Mouse (Mus musculus) liver, embryonic 12.5 days (tissue): Measurements from ENCODE around the gene Aftph. TPM values are rescaled to one million over a fixed set of nuclear protein-coding genes. Genes with fewer than 3 reads are reported as not detected.
"Not testable (repeated sequence)": the region's sequence is repeated elsewhere in the genome, so short reads cannot be mapped to it uniquely, and the experiment has no call there.

Experiments
- ATAC-seq: fragments of 200-750 bp; cut with Nextera tagmentation; 2 replicates; pipeline ENCODE4 v1.8.0; 2017; ENCODE audit warnings: moderate number of reproducible peaks, mild to moderate bottlenecking, moderate library complexity
- H3K27ac ChIP-seq: fragments of 300-500 bp; sonication (generic); 2 replicates; pipeline ENCODE4 v1.5.1; 2016; ENCODE audit warnings: mild to moderate bottlenecking
- H3K27me3 ChIP-seq: fragments of 300-500 bp; sonication (generic); replicated peaks from 2 replicates; pipeline ENCODE4 v1.6.1; 2016; ENCODE audit warnings: mild to moderate bottlenecking, moderate library complexity
- H3K36me3 ChIP-seq: fragments of 300-500 bp; sonication (generic); 2 replicates; pipeline ENCODE4 v1.6.1; 2016; ENCODE audit warnings: mild to moderate bottlenecking, moderate library complexity
- H3K4me1 ChIP-seq: fragments of 300-500 bp; sonication (generic); 2 replicates; pipeline ENCODE4 v1.6.1; 2016
- H3K4me2 ChIP-seq: fragments of 300-500 bp; sonication (generic); 2 replicates; pipeline ENCODE4 v1.6.1; 2016; ENCODE audit warnings: mild to moderate bottlenecking, moderate library complexity
- H3K4me3 ChIP-seq: fragments of 300-500 bp; sonication (generic); 2 replicates; pipeline ENCODE4 v1.5.1; 2016; ENCODE audit warnings: mild to moderate bottlenecking, moderate library complexity
- H3K9ac ChIP-seq: fragments of 300-500 bp; sonication (generic); 2 replicates; pipeline ENCODE4 v1.6.1; 2016; ENCODE audit warnings: mild to moderate bottlenecking, moderate library complexity
- H3K9me3 ChIP-seq: fragments of 300-500 bp; sonication (generic); replicated peaks from 2 replicates; pipeline ENCODE4 v1.6.1; 2016; ENCODE audit warnings: mild to moderate bottlenecking, moderate library complexity
- WGBS: fragments of 180-500 bp; shearing (Covaris S2); methylation state at CpG from one replicate; pipeline ENCODE4 v1.1.7; 2016; ENCODE audit not compliant: insufficient replicate concordance; 5-methylcytosine and 5-hydroxymethylcytosine counted together
- polyA plus RNA-seq: library from polyadenylated mRNA; unstranded; fragments of >200 nt; fragmentation: Nextera tagmentation; extraction: Ambion mirVana; gene quantifications from 2 replicates; pipeline ENCODE4 v1.2.1, GENCODE M21; 2016

Aftph gene
- polyA plus RNA-seq, 1 experiment from 2014 or later, result 17.2 TPM

DNA sequence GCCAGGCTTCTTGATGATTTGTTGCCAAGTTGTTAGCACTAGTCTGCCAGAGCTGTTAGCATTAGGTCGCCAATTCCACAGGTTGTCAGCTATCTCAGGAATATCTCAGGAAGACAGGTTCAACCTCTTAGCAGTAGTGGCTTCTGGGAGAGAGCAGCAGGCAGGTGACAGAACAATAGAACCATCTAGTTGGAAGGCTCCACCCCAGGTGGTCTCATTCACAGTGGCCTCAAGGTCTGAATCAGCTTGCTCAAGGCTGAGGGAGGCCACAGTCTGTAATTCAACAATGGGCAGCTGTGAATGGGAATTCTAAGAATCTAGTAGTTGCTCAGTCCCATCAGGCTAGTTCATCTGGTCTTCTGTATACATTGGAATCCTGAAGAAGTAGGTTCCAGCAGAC, 31.3 kb upstream of the Aftph start:
- Histone ChIP-seq H3K36me3 (no peaks in the 10 kb centered on the region), H3K27ac (no peak overlapping the region)

DNA sequence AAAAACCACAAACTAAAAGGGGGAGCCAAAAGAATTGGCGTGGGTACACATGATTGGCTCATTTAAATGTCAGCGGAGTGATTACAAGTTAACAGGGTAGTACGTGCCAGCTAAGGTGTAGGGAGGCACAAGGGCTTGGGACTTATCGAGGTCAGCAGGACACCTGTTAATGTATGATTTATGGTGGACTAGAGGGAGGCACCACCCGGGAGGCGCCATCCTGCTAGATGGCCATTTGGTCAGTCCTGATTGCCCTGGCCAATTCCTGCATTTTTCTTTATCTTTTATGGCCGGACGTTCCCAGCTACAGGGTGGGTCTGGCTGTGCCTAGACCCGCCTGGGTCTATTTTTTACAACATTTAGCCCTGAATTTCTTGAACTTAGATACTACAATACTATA, 30.4 kb upstream of the Aftph start:
- H3K4me2 ChIP-seq, H3K9ac ChIP-seq, H3K4me1 ChIP-seq, H3K4me3 ChIP-seq, H3K36me3 ChIP-seq, H3K27ac ChIP-seq, ATAC-seq, H3K27me3 ChIP-seq, H3K9me3 ChIP-seq: not testable (repeated sequence)
- 44% methylated on average over 9 of the region's 9 CpGs for WGBS

More for the DNA sequence above, 31.3 kb upstream of the Aftph start:
- Histone ChIP-seq H3K4me2 (no peak overlapping the region), H3K4me1 (peaks cover 5% of the 10 kb centered on the region), H3K27me3 (no peaks in the 10 kb centered on the region), H3K9ac (no peak overlapping the region), H3K4me3 (no peak overlapping the region), H3K9me3 (no peaks in the 10 kb centered on the region)
- 62% methylated on average over 1 of the region's 1 CpGs for WGBS
- ATAC-seq, result no peak

DNA sequence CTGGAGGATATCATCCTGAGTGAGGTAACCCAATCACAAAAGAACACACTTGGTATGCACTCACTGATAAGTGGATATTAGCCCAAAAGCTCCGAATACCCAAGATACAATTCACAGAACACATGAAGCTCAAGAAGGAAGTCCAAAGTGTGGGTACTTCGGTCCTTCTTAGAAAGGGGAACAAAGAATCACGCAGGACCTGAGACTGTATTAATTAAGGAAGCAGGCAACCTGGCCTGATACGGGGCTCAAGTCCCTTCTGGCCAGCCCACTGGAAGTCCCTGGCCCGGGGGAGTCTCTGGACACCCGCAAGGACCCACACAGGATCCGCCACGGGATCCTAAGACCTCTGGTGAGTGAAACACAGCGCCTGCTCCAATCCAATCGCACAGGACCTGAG, 20.6 kb upstream of the Aftph start:
- H3K9me3 ChIP-seq, H3K4me3 ChIP-seq, H3K27ac ChIP-seq, H3K4me1 ChIP-seq, H3K4me2 ChIP-seq, H3K9ac ChIP-seq, H3K36me3 ChIP-seq, ATAC-seq, H3K27me3 ChIP-seq: not testable (repeated sequence)
- WGBS, result 52% methylated on average over 10 of the region's 10 CpGs

DNA sequence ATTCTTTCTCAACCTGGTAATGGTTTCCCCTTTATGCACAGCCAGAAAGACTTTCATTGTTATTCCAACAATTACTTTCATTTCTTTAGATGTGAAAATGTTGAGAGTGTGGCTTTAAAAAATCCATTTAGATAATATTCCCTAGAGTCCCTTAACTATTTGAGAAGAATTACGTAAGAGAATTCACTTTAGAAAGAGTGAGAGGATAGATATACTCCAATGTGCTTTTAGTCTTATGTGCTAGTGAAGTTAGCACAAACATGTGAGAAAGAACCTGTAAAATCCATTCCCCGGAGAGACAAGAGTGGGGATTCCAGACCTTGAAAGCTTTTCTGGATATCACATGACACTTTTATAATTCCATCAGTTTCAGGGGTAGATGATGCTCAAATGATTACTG, 9.2 kb upstream of the Aftph start:
- 82% methylated on average over 2 of the region's 2 CpGs for WGBS
- no peaks in the 10 kb centered on the region for H3K27me3 ChIP-seq
- H3K9ac ChIP-seq, result no peak overlapping the region
- H3K4me2 ChIP-seq, result no peak overlapping the region
- H3K36me3 ChIP-seq, result no peaks in the 10 kb centered on the region
- no peak overlapping the region for H3K4me3 ChIP-seq
- no peak overlapping the region for H3K27ac ChIP-seq
- no peaks in the 10 kb centered on the region for H3K4me1 ChIP-seq
- no peak for ATAC-seq
- peaks cover 13% of the 10 kb centered on the region for H3K9me3 ChIP-seq

DNA sequence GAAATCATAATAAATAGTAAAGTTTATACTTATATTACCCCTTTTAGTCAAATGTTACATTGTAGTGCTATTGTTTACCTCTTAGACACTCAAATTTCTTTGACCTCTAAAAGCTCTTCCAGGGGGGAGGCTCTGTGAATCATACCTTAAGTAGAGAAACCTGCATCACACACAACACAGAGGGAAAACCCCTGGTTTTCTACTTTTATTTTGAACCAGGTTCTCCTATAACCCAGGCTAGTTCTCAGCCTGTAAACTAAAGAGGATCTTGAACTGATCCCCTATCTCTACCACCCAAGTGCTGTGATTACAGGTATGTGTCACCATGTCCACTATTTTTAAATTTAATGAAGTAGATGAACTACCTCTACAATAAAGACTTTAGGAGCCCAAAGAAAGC, 2.0 kb upstream of the Aftph start:
- Histone ChIP-seq H3K27me3 (no peaks in the 10 kb centered on the region), H3K27ac (no peak overlapping the region), H3K9me3 (no peaks in the 10 kb centered on the region), H3K4me3 (no peak overlapping the region), H3K4me1 (peaks cover 11% of the 10 kb centered on the region), H3K9ac (no peak overlapping the region), H3K36me3 (no peaks in the 10 kb centered on the region), H3K4me2 (no peak overlapping the region)
- no peak for ATAC-seq

DNA sequence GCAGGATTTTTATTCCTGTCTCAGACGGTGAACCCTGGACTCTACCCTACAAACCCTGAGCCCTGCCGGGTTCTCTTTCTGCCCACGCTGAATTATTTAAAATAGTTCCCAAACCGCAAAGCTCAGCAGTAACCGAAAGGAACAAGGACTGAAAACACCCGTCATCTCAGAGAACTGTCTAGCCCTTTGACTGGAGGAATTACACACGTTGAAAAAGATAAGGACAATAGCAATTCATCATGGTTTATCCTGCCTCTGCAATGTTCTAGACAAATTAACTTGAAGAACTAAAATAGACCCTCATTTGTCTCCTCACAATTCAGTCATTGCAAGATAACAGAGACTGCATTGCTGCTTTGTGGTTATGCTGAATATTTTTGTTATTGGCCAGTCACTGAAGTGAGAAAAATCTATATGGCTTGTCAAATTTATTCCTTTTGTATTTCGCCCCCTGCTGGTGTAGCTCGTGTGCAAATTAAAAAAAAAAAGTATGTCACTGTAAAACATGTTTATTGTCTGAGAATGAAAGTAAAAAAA, 1.0 kb upstream of the Aftph start:
- peak overlapping the region; percentile 97 for H3K27ac ChIP-seq
- H3K9me3 ChIP-seq, result no peaks in the 10 kb centered on the region
- WGBS, result under 1% methylated on average over 9 of the region's 9 CpGs
- no peaks in the 10 kb centered on the region for H3K27me3 ChIP-seq
- peaks cover 13% of the 10 kb centered on the region for H3K4me1 ChIP-seq
- H3K4me2 ChIP-seq, result peak overlapping the region; percentile 91
- 0 out of 2 replicates have a peak, but pooled peaks have one; percentile 8 for ATAC-seq
- H3K9ac ChIP-seq, result peak overlapping the region; percentile 96
- peak overlapping the region; percentile 93 for H3K4me3 ChIP-seq
- H3K36me3 ChIP-seq, result peaks cover 3% of the 10 kb centered on the region

DNA sequence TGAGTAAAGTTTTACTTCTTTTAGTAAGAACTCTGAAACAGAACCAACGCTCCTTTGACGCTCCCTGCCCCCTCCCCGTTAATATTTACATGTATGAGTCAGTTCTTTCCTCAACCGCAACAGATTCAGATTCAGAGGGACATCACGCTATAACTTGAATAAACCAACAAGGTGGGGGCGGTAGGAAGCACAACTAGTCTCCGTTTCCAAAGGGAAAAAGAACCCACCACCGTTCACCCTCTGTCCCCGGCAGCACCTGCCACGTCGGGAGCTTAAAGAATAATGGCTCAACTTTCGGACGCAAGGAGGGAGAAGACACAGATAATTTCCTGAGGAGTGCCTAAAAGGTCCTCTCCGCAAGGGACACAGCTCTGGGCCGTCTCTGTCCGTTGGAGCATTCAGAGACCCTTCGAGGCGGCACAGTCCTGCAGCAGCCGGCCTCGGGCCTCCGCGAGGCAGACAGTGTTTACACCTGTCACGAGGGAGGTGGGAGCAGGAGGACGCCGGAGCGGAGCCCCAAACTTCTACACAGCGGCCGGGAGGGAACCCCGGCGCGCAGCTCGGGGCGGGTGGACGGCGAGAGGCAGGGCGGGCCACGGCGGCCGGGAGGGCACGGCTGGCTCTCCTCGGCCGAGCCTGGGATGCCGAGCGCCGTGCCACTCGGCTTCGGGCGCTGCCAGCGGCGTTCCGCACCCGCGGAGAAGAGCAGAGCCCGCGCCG, 748 bp downstream of the Aftph start:
- H3K27me3 ChIP-seq, result no peaks in the 10 kb centered on the region
- WGBS, result under 1% methylated on average over 37 of the region's 56 CpGs
- peak overlapping the region; percentile 91 for H3K4me2 ChIP-seq
- H3K27ac ChIP-seq, result peak overlapping the region; percentile 97
- H3K9ac ChIP-seq, result peak overlapping the region; percentile 96
- H3K9me3 ChIP-seq, result no peaks in the 10 kb centered on the region
- peaks cover 3% of the 10 kb centered on the region for H3K36me3 ChIP-seq
- H3K4me1 ChIP-seq, result peaks cover 13% of the 10 kb centered on the region
- peak overlapping the region; percentile 93 for H3K4me3 ChIP-seq
- peak; percentile 70 for ATAC-seq

DNA sequence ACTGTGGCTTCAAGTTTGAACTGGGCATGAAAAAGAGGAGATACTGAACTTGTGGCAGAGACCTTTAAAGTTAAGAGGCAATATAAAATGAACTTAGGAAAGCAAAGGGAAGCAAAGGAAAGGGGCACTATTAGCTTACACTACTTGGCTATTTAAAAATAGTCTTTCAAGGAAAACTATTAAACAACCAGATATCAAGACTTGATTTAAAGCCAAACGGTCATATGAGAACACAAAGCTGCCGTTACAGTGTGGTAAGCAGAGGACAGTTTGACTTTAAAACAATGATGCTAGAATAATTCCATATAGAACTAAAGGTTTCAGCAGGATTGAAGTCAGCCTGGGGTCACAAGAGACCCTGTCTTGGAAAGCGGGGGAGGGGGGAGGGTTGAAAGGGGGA, 7.3 kb downstream of the Aftph start:
- Histone ChIP-seq H3K4me1 (peaks cover 20% of the 10 kb centered on the region), H3K27me3 (no peaks in the 10 kb centered on the region), H3K27ac (no peak overlapping the region), H3K4me3 (no peak overlapping the region), H3K36me3 (peaks cover 7% of the 10 kb centered on the region), H3K9me3 (no peaks in the 10 kb centered on the region), H3K9ac (no peak overlapping the region), H3K4me2 (no peak overlapping the region)
- WGBS, result 76% methylated on average over 3 of the region's 3 CpGs
- no peak for ATAC-seq

DNA sequence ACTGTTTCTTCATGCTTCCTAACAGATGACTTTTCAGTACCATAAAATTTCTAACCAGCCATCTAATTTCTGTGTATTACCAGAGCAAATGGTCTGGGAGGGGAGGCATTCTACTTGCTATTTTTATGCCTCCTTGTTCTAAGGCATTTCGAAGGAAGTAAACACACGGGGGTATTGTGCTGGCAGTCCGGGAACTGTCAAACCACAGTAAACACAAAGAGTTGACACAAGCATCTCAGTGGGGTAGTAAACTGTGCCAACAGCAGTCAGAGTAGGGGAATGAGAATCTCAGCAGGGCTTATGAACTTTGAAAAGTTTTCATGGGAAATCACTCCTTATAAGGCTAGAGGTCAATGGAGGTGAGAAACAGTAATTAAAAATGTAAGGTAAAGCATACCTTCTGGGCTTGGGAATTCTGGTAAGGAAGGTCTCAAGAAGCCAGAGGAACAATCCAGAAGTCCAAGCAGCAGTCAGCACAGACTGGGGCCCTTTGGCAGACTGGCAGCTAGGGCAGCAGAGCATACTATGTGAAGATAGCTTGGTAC, 7.8 kb downstream of the Aftph start:
- H3K9ac ChIP-seq, result no peak overlapping the region
- H3K27me3 ChIP-seq, result no peaks in the 10 kb centered on the region
- no peak overlapping the region for H3K4me2 ChIP-seq
- no peak overlapping the region for H3K27ac ChIP-seq
- no peak overlapping the region for H3K4me3 ChIP-seq
- no peaks in the 10 kb centered on the region for H3K9me3 ChIP-seq
- ATAC-seq, result no peak
- 40% methylated on average over 3 of the region's 3 CpGs for WGBS
- H3K4me1 ChIP-seq, result peaks cover 20% of the 10 kb centered on the region
- peaks cover 7% of the 10 kb centered on the region for H3K36me3 ChIP-seq

DNA sequence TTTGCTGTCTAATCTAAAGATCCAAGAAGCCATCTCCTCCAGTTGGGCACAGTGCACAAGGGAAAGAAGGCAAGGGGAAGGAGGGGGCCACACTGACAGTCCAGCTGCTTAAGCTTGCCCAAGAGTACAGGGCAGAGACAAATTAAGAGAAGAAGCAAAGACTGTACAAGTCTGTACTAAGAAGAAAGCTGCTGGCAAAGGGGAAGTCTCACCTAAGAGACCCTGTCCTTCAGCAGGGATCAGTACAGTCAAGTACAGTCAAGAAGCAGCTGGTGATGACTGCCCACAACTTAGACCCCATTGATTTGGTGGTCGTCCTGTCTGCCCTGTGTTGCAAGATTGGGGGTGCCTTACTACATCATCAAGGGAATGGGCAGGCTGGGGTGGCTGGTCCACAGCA, 12.0 kb downstream of the Aftph start:
- Histone ChIP-seq H3K27me3 (no peaks in the 10 kb centered on the region), H3K27ac (no peak overlapping the region), H3K9me3 (no peaks in the 10 kb centered on the region), H3K4me2 (no peak overlapping the region), H3K9ac (no peak overlapping the region), H3K4me1 (peaks cover 13% of the 10 kb centered on the region), H3K4me3 (no peak overlapping the region), H3K36me3 (peaks cover 25% of the 10 kb centered on the region)
- no peak for ATAC-seq
- 75% methylated on average over 1 of the region's 1 CpGs for WGBS

DNA sequence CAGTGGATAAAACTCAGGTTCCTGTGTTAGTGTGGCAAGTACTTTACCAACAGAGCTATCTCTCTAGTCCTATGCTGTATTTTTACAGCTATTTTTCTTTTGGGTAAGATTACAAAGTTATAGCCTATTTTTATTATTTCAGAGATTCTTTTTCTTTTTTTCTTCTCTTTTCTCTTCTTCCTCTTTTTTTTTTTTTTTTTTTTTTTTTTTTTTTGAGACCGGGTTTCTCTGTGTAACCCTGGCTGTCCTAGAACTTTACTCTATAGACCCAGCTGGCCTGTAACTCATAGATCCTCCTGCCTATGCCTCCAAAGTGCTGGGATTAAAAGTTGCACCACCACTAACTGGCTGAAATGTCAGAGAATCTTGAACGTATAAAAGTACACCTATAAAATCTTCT, 13.3 kb downstream of the Aftph start:
- Histone ChIP-seq H3K9ac (no peak overlapping the region), H3K27me3 (no peaks in the 10 kb centered on the region), H3K9me3 (no peaks in the 10 kb centered on the region), H3K4me2 (no peak overlapping the region), H3K4me3 (no peak overlapping the region), H3K27ac (no peak overlapping the region), H3K36me3 (peaks cover 26% of the 10 kb centered on the region), H3K4me1 (0 out of 2 replicates have a peak, but pooled peaks cover 3% of the 10 kb centered on the region)
- WGBS, result 62% methylated on average over 2 of the region's 2 CpGs
- no peak for ATAC-seq

DNA sequence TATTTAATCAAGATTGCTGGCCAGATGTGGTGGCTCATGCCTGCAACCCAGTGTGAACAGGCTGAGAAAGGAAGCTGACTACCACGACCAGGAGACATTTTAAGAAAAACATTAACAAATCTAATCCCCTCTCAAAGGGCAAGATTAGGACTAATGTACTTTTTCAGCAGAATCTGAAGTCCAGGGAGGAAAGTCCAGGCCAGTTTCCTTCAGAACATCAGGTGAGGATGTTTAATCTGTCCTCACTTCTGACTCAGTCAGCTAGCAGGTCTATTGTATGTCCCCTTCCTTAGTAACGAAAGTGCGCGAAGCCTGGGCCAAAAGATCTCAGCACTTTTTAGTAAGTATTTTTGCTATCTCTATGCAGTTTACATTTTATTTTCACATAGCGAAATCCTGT, 17.8 kb downstream of the Aftph start:
- 81% methylated on average over 5 of the region's 5 CpGs for WGBS
- Histone ChIP-seq H3K4me2 (no peak overlapping the region), H3K9ac (no peak overlapping the region), H3K4me1 (no peaks in the 10 kb centered on the region), H3K27me3 (no peaks in the 10 kb centered on the region), H3K4me3 (no peak overlapping the region), H3K27ac (no peak overlapping the region), H3K36me3 (peaks cover 38% of the 10 kb centered on the region), H3K9me3 (no peaks in the 10 kb centered on the region)
- ATAC-seq, result no peak
